Mouse (Mus musculus) adrenal gland (tissue): ENCODE measurements around the gene Nrg3.
"Not testable (repeated sequence)": the region's sequence is repeated elsewhere in the genome, so short reads cannot be mapped to it uniquely, and the experiment has no call there.

Experiments
- intact Hi-C: fragments of 180-260 bp; cut with DNase I; formaldehyde crosslinking; loops from one replicate; pipeline ENCODE4 v1.15.1; 2025

The Nrg3 gene

DNA sequence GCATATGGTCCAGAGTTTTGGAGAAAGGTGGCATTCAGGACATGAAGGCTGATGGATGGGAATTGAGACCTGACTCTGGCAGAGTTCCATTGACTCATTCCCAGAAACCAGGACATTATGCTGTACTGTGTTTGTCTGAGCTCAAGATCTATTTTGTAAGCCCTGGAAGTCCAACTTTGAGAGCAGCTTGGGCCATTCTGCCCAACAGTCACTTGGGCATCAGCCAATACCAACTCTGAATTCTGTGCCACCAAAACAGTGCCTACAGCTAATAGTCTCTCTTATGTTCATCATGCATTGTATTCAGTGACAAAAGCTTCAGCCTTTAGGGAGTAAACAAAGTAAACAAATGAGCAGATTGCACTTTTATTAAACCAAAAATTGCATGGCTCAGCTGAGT lies 843.2 kb downstream of the Nrg3 start:
- intact Hi-C loops, result no loop called here

DNA sequence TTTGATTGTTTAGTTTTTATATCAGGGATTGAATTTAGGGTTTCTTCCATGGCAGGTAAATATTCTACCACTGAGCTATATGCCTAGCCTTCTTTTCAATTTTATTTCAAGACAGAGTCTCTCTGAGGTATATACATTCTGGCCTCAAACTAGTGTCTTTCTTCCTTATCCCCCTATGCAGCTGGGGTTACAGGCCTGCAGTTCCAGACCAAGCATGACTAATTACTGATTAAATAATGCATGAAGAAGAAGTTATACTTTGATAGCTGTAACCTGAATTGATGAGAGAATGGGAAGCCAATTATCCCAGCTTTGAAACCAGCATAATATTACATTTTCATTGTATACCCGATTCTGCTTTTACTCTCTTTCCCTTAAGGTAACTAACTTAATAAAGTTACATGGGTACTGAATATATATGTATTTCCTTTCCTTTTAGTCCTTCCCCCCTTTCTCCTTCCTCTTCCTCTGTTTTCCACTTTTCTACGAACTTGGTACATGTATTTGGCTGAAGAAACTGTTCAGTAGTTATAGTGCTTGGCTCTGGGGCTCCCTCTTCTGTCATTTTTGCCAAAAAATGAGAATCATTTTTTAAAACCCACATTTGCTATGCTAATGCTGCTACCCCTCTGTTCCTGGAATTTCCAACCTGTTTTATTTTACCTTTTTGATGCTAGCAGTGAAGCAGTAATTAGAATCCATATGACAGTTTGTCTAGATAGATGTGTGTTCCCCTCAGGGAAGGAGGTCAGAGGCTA lies 843.8 kb downstream of the Nrg3 start:
- intact Hi-C loops, result no loop called here

DNA sequence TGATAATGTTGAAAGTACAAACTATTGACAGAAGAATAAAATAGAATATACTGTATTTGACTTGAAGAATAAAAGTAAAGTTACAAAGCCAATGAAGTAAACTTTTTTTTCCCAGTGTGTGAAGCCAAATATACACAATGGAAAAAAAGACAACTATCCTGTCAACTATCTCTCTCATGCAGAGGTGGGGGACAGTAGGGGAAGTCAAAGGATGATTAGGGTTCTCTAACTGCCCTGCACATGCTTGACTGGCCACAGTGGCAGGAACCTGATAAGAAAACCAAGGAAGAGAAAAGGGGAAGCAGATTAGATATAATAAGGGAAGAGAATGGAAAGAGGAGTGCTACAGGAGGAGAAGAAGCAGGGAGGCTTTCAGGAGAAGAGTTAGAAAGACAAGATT lies 855.9 kb downstream of the Nrg3 start:
- intact Hi-C loops, result no loop called here

DNA sequence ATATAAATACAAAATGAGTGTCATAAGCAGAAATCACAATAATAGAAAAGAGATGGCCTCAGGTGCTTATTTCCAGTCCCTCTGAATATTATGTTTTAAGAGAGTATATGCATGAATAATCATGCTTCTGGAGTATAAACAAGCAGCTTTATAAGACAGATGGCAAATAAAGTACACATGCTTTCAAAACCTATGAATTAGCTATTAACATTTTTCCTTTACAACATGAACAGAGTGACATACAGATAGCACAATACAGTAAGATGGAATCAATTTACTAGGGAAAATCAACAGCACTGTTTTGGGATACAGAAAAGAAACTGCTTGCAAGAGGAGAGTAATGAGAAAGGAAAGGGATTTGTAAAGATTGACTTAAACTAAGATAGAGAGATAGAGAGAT lies 875.2 kb downstream of the Nrg3 start:
- intact Hi-C loops, result loop anchor here (5.0 kb wide), 1 partner anchor 185 kb away; no protein-coding TSS in a partner anchor

DNA sequence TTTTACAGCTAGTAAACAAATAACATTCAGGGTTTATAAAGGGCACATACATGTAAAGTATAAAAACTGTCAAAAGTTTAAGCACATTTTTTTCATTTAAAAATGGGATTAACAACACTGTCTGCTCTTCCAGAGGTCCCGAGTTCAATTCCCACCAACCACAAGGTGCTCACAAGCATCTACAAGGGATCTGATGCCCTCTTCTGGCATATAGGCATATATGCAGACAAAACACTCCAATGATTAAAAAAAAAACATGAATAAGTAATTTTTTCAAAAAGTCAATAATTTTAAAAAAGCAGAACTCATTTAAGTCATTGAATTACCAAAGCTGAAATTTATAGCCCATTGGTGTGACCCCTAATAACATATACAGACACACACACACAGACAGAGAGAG lies 878.6 kb downstream of the Nrg3 start:
- intact Hi-C loops, result no loop called here

DNA sequence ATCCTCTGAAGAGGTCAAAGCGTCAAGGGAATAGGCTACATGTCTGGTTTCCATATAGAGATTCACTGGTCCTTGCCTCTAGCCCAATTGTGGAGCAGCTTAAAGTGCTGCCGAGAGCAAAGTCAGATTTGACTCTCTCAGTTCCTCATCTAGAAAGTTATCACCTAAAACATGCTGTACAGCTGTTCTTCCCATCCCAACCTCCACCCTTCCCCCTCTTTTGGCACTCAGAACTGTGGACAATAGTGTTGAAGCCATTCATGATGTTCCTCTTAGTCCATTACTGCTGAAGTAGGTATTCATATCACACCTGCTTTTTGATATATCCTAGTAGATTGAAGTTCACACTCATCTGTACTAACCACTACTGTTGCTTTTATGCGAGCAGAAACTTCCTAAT lies 896.1 kb downstream of the Nrg3 start:
- intact Hi-C loops, result no loop called here

DNA sequence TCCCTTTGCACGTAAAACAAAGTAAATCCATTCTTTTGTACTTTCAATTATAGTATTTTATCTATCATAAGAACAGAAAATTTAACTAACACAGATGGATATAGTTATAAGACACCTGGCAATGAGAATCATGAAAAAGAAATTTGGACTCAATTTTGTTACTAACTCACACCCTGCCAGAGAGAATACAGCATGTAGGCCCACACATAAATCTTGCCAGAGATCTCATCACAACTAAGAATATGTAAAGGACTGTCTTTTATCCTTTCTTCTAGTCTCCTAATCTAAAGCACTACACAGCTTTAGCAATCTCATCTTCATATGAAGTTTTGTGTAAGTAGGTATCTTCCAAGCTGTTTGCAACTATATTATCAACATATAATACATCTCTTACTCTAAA lies 904.7 kb downstream of the Nrg3 start:
- intact Hi-C loops, result no loop called here

DNA sequence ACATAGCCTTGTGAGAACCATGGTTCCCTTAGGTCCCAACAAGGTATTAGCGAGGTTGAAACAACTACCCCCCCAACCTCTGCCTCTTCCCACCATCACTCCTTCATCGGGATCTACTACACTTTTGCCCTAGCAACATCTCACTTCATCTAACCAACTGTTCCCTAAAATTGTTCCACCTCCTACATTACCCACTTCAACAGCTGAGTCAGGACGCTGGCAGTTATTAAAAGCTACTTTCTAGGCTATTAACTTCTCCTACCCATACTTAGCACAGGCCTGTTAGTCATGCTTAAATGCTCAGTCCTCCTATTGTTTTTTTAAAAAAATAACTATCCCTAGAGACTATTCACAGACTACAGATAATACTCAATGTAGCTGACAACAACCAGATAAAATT lies 906.7 kb downstream of the Nrg3 start:
- intact Hi-C loops, result no loop called here

DNA sequence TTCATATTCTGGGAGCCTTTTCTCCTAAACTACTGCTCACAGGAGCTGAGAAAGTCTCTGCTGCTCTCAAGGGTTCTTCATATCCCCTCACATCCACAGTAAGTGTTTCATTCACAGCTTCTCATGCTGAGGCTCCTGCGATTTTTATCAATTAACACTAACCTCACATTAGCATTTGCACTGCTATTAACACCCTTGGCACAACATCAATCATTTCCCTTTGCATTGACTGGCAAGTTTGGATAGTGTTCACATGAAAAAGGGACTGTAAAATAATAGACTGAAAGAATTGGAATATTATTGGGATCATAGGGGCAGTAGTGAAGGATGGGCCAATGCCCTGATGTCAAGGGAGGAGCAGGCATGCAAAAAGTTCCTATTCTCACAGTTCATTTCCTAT lies 918.3 kb downstream of the Nrg3 start:
- intact Hi-C loops, result no loop called here

DNA sequence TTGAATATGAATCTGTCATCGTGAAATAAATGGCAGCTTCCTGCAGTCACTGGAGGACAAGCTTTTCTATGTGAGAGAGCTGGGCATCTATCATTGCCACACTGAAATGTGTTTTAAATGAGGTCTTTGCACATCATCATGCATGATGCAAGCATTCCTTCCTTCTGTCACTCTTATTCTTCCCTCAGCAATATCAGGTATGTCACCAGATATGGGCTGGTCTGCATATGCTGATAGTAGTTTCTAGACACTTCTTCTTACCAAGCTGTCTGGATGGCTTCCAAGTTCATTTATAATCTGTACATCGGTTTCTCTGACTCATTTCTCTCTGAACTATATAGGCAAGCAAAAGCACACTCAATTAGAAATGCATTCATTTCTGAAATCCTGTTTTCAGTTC lies 925.6 kb downstream of the Nrg3 start:
- intact Hi-C loops, result no loop called here

DNA sequence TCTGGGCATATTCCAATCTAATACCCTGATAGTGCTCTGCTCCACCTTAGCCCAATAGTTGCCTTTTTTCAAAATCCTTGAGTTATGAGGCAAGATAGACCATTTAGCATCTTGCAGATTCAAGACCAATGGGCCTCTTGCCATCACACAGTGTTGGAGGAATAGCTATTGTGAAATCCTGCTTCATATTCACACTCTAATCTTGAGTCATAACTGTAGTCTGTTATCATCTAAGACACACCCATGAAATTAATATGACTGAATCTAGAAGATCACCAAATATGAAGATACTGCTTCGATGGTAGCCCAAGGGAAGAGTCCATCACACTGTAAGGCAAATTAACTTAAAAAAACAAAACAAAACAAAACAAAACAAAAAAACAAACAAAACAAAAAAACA lies 937.7 kb downstream of the Nrg3 start:
- intact Hi-C loops, result no loop called here

DNA sequence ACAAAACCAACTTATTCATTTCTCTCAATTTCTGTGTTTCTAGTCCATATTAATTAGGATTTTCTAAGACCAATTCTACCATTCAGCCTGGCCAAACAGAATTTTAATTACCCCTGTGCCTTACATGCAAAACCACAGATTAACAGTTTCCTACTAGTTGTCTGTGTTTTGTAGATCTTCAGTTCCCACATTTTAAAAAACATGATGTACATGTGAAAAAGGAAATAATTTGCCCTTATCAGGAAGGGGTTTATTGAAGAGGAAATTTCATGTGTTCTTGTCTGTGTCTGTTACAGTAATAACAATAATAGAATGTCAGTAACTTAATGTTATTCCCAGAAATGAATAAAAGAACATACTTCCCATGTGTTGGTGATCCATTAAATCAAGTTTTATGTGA lies 939.4 kb downstream of the Nrg3 start:
- intact Hi-C loops, result no loop called here

DNA sequence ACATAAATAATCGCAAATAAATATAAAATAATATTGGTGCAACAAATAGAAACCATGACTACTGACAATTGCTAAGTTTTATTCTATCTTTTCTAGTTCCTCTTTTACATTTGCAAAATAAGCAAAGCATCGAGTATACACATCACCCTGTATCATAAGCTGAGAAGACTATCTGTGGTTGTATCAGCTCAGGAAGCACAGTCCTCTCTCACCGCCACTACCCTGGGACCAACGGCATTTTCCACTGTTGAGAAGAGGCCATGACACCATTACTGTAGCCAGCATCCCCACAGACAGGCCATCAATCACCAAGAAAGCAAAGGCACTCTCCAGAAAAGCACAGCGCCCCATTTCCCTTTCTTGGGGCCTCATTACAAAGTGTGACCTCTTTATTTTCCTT lies 956.7 kb downstream of the Nrg3 start:
- intact Hi-C loops, result no loop called here

DNA sequence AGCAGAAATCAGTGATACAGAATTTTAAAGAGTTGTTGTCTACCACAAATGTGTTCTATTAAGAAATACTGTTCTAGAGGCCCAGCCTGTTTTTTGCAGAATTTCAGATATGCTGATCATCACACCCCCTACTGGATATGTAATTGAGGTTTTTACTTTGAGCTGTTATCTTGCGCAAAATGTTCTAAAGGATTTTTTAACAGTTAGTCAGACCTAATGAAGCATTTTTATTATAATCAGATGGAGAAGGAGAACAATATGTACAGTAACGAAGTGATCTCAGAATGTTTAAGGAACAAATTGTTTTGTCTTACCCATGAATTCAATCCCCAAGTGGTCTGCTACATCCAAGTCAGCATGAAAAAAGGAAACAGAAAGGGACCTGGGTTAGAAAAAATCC lies 963.9 kb downstream of the Nrg3 start:
- intact Hi-C loops, result no loop called here

DNA sequence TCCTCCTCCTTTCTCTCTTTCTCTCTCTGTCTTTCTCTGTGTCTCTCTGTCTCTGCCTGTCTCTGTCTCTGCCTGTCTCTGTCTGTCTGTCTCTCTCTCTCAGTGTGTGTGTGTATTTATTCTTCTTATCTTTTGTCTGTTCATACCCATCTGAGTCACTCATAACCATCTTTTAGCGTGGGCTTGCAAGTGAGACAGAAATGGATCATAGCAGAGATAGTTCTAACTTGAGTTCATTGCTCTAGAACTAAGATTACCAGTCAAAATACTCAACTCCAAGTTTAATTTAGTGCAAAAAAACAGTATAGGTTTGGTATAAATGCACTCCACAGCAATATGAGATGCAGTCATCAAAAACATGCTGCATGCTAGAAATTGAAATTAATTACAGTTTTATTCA lies 977.9 kb downstream of the Nrg3 start:
- intact Hi-C loops, result no loop called here

DNA sequence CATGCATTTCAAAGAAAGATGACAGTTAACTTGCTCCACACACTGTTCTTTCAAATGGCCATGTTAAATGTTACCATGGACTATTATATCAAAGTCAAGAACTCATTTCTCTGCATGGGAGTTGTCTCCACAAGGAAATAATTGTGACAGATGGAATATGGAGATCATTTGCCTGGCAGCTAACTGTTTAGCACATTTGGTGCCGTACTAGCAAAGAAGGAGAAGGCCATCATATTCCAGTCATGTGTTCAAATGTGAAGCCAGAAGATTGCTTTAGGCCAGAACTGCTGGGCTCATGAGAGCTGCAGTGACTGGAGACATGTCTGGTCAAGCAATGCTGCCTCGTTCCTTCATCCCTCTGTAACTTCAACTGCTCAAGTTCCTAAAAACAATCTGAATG lies 1025.8 kb downstream of the Nrg3 start:
- intact Hi-C loops, result no loop called here

DNA sequence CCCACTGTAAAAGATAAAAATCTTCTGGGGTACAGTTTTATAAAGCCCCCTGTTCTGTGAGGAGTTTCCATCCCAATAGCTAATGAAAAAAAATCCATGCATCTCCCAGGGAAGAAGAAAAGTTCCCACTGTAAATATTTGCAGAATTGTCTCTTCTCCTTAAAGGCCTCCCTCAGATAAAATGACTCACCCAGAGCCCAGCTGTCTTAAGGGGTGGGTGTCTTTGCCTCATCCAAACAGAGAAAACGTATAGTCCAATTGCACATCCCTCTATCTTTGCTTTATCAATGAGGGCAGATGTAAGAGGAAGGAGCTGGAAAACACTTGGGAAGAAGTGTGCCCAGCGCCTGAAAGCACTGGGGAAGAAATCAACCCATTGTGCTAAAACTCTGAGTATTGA lies 1028.1 kb downstream of the Nrg3 start:
- intact Hi-C loops, result no loop called here

DNA sequence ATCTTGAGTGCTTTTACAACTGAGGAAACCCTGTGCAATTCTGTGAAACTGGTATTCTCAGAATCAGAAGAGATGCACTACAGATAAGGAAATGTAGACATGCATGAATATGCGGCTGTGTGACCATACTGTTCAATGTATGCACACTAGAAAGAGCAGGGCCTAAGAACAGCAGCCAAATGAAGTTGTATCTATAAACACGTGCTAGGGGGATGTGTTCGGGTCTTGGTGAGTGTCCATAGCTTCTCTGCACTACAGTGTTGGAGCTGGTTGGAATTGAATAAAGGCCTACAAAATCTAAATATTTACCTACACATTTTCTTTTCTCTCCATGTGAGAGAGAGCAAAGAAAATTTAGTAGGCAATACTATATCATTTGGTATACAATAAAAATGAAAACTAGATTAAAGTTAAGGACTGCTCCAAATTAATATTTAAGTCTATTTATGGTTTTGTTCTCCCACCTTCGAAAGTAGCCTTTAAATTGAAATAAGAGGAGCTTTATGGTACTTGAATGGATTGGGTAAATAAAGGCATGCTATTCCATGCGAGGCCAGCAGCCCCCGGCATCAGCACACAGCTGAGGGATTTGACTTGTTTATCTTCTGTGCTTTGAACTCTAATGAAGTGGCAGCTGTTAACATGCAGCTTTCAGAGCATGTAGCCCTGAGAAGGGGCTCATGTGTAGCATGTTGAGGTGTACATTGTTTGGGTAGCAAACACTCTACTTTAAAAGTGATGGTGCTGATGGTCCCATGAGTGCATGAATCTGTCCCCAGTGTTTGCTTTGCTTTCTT lies 1038.9 kb downstream of the Nrg3 start:
- intact Hi-C loops, result no loop called here

DNA sequence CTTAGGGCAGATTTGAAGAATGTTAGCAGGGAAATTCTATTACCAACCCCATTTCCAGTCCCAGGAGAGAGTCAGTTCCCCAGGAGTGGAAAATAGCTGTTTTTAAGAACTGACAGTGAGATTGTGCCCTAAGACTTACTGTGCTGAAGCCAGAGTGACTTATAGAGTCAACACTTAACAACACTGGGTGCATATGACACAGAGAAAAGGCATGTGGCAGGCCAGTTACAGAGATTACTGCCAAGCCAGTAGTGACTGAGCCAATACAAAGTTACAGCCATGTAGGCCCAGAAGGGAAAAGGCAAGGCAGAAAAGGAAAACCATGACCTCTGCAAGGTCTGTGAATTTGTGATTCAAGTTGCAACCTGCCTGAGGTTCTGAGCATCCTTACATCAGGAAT lies 1098.2 kb downstream of the Nrg3 start:
- intact Hi-C loops, result no loop called here

DNA sequence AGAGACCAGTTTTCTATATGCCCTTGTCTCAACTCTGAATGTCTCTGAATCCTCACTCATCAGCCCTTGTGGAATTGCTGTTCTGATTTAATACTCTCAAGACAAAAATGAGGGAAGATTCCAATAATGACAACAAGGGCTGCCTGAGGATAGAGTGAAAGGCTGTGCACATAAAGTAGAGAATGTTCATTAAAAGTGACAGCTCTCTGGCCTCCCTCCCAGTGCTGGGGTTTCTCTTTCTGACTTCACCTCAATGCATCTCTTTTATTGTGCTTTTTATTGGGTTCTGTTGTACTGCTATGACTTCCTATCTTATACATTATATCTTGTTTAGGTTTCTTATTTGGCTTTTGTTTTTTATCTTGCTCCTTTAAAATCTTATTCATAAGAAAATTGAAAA lies 1131.9 kb downstream of the Nrg3 start:
- intact Hi-C loops, result no loop called here

DNA sequence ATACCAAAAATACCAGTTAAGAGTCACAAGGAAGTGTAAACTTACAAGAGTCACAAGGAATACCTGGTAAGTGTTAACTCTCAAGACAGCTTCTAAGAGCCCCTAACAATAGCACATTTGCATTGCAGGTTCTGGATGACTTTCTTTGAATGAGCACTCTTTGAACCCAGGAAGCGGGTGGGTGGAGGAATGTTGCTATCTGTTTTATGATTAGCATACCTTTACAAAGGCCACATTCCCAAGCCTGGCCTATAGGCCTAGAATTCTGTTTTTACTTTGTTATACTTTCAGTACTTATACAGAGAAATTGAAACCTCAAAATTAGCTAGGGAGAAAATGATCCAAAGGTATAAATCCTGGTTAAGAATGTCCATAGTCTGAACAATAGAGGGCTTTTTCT lies 1150.0 kb downstream of the Nrg3 start:
- intact Hi-C loops, result not testable (repeated sequence)

DNA sequence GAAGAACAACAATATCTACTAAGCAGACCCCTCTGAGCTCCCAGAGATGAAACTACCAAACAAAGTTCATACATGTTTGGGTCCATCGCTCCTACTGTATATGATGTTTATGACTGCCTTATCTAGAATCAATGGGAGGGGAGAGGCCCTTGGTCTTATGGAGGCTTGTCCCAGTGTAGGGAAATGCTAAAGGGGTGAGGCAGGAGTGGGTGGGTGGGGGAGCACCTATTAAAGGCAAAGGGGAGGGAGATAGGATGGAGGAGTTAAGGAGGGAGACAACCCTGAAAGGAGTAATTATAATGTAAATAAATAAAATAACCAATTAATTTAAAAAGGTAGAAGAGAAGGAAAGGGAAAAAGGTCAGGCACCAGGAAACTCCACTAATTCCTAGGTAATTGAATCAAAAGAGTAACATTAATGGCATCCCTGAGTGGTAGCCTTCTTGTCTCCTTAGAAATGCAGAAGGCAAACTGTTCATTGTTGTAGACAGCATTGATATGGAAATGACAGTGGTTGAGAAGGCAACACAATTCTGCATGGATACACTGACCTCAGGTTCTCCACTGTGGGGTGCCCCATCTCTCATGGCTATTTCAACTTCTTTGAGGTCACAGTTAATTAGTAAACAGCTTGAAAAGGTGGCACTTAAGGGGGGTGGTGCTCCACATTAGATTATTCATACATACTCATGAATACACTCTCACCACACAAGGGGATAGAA lies 1152.1 kb downstream of the Nrg3 start:
- intact Hi-C loops, result no loop called here
